Mouse (Mus musculus) liver, embryonic 14.5 days (tissue): ENCODE data around the gene Olfr1411.

Experiments
- CTCF ChIP-seq: IDR thresholded peaks from 2 replicates; pipeline ENCODE4 v1.5.1; 2016; ENCODE audit warnings: antibody characterized with exemption, low read depth, control low read depth
- EP300 ChIP-seq: IDR thresholded peaks from 2 replicates; pipeline ENCODE4 v1.6.1; 2016; ENCODE audit warnings: antibody characterized with exemption, low read depth

DNA sequence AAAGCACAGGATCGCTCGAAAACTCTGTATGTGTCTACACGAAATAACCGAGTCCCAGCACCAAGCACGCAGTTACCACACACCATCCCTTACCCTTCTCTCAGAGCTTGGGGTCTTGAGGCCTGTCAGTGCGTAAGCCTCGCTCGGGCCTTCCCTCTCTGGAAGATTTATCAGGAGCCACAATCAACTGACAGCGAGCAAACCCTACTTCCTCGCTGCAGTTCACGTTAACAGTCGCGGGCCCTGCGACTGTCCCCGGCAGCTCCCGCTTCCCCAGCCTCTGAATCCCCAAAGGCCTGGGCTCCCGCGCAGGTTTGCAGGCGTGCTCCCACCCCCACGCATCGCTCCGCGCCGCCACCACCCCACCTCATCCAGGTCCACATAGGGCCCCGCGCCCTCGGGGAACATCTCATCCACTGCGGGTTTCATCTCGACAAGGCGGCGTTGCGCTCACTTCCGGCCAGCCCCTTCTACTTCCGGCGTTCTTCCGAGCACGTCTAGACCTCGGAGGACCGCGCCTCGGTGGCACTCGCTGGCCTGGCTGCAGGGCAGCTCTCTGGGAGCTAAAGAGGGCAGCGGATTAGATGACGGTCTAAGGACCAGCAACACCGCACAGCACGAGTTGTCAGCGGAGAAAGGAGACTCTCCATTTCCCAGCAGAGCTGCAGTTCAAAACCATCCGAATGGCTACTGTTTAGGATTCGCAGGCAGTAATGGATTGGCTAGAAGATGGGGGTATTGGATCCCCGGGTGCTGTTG, 47.5 kb downstream of the Olfr1411 start, which contains the start of gene Cops9:
- TF ChIP-seq CTCF (no peak), EP300 (no peak)
